Mouse (Mus musculus) lung, adult 18-20 months (tissue): ENCODE measurements around the gene Pdpk1.
"Not testable (repeated sequence)": the region's sequence is repeated elsewhere in the genome, so short reads cannot be mapped to it uniquely, and the experiment has no call there.

Experiments used
- DNase-seq, 2 experiments: peaks; one replicate each; pipeline ENCODE4 v3.0.0; 2022; ENCODE audit warnings: mixed read lengths in 2 of 2

The Pdpk1 gene

DNA sequence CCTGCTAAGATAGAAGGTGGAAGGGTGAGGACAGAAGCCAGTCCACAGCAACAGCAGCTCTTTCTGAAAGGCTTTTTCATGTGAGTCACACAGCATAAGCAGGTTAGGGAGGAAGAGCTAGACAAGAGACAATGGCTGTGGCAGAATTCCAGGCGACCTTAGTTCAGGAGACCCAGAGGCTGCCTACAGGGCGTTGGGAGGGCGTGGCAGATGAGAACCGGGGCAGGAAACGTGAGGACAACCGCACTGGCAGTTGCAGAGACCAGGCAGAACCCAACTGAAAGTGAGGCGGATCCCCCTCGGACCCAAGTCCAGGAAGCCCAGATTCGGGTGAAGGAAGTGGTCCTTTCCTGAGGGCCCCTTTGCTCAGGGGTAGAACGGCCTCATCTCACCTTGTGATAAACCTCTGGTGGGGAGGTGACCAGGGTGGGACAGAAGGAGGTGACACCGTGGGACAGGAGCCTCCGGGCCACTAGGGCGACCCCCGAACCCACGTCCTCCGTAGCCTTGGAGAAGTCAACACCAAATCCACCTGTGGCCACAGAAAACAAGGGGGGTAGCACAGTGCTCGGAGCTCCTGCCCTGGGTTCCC is 12.0 kb upstream of the Pdpk1 start:
- peak; percentile 47 to 54 for DNase-seq

DNA sequence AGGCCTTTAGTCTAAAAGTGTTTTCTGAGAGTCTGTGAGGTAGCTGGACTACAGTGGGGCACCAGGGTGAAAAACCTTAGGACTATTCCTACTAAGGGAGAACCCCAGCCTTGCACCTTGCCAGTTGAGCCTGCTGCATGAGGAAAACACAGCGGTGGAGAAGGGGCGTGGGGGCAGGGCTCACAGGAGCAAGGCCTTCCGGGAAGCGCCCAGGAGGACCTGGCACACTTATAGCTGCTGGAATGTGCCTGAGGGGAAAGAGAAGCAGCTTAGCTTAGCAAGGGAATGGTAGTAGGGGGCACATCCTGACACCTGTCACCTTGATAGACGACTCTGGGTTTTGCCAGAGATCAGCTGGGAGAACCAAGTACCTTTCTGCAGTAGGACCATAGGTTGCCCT is 10.7 kb upstream of the Pdpk1 start:
- DNase-seq = peak; percentile 46 to 53

DNA sequence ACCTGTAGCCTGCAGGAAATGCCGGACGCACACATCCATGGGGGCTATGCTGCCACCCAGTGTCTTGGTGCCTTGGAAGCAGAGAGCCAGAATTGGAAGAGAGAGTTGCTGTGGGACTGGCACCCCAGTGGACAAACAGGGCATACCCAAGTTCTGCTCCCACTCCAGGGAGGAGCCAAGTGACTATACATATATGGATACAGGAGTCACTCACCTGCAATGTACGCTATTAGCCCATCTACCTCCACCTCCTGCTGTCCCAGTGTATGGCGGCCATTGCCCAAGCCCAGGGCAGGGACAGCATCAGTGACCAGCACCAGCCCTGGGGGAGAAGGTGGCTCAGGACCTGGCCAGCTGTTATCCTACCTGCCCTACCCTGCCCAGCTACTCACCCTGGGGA is 6.8 kb upstream of the Pdpk1 start:
- no peak for DNase-seq

DNA sequence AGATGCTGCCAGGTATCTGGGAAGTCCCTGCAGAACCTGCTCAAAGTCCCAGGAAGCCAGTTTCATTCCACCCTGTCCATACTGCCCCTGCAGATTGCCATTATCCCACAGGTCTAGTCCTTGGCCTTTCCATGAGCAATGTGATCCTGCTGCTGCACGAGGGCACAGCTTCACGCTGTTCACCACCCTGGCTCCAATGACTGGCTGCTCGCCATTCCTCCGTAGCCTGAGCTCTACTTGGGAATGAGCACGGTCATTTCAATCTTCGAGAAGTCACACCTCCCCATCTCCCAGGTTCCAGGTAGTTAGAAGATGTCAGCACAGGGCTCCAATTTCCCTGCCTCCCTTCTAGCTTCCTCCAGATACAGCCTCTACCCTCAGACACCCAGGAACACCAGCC is 6.4 kb upstream of the Pdpk1 start:
- no peak for DNase-seq

DNA sequence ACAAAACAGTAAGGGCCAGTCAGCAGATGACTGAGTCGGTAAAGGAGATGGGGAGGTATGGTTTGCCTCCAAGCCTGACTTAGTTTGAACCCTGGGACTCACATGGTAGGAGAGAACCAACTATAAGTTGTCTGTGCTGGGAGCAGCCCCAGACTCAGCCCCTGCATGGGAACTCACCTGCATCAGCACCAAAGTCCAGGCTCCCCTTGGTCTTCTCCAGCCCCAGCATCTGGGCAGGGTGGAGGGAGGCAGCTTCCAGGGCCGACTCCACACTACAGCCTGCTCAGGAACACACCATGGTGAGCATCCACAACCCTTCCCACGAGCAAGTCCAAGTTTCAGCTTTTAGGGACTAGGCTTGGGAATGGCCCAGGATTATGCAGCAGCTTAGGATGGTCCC is 5.7 kb upstream of the Pdpk1 start:
- no peak for DNase-seq

DNA sequence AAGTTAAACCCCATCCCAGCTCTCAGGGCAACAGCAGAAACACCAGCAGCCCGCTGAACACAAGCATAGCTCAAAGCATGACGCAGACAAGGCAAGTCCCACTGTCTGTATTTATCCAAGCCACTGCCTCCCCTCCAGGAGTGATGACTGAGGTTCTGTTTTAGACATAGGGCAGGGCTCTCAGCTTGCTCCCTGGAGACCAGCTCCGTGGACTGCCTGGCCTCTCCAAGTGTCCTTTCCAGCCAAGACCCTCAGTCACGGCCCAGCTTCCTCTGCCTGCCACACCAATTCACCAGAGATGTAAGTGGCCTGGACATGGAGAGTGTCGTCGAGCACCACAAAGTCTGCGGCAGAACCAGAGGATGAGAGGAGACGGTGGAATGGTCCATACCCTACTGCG is 5.0 kb upstream of the Pdpk1 start:
- no peak for DNase-seq

DNA sequence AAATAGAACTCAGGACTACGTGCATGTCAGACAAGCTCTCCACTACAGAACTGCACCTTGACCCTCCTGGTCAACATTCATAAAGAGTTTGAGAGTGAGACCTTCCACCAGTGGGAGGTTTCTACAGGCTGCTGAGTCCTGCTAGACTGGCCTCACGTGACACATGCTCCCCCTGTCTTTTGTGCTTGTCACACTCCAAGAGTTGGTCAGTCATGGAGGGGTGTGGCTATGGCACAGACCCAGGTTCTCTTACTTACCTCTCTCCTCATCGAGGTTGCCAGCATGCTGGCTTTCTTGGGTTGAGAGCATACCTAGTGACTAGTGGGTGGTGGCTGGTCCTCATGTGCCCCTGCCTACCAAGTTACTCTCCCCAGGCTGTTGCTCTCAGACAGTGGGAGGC is 3.7 kb upstream of the Pdpk1 start:
- DNase-seq = peak; percentile 73 to 81

DNA sequence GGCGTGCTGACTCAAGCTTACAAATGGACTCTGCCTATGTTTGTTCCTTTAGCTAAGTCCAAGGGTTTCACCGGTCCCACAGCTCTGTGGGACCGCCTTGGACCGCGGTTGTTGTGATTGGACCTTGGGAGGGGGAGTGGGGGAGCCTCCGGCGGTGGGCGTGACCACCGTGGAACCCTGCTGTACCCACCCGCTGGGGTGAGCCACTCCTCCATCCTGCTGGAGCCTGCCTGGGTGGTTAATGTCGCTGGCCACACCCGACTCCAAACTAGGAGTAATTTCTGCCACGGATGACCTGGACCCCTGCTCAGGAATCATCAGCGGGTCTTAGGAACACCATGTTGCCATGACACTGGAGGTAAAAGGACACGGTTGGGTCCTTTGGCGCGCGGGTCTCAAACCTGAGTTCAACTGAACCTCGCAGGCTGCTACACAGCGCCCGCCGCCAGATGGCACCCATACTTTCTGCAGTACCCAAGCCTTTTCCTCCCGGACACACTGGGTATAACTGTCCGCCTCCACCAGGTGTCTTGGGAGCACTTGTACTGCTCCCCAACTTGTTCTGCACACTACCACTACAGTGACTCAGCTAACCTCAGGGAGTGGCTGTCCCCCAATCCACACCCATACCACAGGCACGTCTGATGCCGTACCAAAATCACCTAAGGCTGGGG is 1.3 kb upstream of the Pdpk1 start:
- peak; percentile 84 to 89 for DNase-seq

DNA sequence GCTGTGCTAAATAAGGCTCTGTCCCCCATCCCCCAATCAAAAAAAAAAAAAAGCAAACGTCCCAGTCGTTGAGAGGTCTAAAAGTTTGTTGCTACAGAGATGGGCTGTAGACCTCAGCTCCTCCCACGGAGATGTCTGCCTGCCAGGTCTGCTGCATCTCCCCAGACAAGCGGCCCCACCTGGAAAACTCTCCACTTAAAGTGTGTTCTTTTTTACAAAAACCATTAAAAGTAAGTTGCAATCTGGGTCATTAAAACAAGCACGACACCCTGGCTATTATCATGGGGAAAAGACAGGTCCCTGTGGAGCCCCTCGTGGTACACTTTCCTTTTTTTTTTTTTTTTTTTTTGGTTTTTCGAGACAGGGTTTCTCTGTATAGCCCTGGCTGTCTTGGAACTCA is 658 bp upstream of the Pdpk1 start:
- DNase-seq = no peak

DNA sequence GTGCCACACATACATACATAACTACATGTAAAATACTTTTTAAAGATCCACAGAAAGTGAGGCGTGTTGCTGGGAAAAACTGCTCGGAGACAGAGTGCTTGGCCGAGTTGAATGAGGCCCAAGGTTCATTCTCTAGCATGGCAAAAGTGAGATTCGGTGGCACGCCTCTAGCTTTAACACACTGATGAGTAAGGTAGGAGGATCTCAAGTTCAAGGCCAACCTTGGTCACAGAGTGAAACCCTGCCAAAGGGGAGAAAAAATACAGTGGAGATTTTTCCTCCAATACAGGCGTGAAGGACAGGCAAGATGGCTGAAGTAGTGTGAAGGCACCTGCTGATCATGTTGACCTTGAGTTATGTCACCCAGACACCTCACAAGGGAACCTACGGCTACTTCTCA is 1.3 kb downstream of the Pdpk1 start:
- DNase-seq = no peak

DNA sequence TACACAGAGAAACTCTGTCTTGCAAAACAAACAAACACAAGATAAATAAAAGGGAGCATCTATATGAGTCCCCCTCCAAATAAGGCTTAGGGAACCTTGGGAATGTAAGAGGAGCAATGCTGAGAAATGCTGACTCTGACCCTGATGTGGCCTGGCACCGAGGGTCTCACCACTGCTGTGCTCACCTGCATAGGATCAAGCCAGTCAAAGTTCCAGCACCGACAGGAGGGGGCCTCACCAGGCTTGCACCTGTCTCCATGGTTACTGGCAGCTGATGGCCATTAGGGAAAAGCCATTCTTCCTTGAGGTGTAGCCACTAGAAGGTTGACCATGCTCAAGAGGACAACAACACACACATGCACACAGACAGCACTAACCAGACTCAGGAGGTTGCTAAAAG is 7.8 kb downstream of the Pdpk1 start:
- DNase-seq = no peak

DNA sequence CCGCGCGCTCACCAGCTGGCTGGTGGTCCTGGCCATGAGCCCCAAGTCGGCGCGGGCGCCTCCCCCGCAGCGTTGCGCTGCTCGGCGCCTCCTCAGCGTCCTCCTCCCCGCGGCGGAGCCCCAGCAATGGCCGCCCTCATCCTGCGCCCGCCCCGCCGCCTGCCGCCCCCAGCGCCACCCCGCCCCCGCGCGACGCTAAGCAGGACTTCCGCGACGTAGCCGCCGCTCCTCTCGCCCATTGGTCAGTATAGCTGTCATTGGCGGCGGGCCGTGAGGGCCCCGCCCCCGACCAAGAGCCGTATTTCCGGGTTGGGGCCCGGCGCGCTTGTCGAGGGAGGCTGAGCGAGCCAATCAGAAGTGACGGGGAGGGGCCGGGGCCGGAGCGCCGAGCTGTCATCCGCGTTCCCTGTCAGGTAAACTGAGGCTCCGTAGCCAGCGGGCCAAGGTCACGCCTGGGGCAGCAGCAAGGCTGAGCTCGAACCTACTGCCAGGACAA is 9.3 kb downstream of the Pdpk1 start:
- peak; percentile 97 for DNase-seq

DNA sequence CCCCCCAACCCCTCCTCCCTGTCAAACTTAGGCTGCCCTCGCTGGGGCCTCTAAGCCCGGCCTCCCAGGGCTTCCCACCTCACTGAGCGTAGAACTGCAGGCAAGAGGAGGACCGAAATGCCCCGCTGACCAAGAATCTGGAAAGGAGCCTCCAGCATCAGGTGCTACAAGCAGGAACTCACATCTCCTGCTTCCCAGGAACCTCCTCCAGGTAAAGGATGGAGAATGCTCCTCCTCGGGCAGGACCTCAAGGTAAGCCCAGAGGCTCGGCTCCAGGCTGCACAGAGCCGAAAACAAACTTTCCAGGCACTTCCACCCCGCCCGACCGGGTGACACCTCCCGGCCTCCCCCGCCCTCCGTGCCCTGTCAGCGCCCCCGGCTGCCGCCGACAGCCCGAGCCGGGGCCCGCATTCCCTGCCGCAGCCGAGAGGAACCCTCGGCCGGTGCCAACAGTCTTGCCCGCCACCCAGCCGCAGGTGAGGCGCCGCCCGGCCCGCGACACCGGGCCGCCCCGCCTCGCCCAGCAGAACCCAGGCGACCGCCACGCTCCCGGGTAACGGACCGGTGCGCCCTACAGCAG is 9.8 kb downstream of the Pdpk1 start:
- DNase-seq = peak; percentile 38 to 39

DNA sequence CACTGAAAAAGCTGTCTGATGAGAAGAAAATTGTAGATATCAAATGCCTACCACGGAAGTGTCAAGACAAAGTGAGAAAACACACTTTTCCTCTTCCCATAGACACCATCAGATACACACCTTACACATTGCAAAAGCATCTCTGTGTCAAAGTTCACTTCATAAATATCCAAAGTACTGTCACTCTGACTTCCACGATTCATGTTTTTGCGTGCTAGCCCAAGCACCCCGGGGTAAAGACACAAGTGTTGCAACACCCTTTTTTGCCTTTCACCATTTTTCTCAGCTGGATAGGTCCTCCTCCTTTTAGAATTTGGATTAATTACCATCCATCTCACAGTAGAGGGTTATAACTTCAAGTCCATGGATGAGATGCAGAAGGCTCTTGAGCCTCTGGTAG is 10.8 kb downstream of the Pdpk1 start:
- DNase-seq = no peak

DNA sequence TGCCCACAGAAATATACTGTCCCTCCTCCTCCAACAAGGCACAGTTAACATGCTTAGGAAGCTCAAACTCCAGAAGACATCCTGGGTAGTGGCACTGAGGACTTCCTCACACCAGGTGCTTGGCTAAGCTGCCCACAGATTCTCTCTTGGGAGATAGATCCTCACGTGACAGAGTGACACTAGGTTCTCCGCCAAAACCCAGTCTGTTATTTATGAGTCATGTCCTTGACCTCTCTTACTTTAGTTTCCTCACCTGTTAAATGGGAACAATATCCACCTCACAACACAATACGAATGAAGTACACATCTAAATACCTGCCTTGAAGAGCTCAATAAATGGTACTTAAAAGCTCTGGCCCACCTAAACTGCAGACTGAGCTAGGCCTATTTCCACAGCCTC is 11.5 kb downstream of the Pdpk1 start:
- peak in 1 of 2 experiments; percentile 1 for DNase-seq

DNA sequence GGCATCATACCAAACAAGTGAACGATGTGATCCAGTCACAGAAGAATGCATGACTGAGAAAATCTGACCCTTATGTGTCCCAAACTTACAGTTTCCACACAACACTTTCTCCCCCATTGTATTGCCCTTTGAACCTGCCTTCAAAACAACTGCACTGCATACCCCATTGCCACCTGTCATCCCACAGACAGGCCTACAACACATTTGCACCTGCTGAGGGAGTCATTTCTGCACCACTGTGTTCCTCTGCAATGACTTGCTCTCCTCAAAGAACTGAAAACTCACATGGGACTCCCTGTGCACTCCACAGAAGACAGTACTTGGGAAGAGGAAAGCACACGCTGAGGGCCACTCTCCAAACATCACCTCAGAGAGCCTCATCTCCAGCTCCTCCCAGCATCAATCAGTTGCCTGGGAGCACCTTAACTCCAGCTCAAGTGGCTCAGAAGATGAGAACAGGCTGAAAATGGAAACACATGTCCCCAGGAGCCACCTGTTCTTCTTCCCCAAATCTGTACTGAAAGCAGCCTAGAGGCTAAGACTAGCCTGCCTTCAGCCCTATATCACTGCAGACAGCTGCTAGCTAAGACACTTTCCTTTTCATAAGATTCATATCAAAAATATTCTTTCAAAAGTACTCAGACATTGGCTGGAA is 13.4 kb downstream of the Pdpk1 start:
- DNase-seq = peak in 1 of 2 experiments; percentile 2

DNA sequence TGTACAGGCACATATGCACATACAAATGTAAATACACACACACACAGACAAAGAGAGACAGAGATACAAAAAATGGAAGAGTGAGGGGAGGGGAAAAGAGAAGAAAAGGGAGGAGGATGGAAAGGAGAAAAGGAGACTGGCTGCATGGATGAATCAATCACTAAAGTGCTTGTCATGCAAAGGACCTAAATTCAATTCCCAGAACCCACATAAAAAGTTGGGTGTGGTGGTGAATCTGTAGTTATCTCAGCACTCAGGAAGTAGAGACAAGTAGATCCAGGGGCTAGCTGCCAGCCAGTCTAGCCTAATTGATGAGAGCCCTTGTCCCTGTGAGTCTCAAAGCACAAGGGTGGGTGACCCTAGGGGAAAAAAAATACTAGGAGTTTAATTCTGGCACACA is 16.7 kb downstream of the Pdpk1 start:
- DNase-seq = peak in 1 of 2 experiments; percentile 3

DNA sequence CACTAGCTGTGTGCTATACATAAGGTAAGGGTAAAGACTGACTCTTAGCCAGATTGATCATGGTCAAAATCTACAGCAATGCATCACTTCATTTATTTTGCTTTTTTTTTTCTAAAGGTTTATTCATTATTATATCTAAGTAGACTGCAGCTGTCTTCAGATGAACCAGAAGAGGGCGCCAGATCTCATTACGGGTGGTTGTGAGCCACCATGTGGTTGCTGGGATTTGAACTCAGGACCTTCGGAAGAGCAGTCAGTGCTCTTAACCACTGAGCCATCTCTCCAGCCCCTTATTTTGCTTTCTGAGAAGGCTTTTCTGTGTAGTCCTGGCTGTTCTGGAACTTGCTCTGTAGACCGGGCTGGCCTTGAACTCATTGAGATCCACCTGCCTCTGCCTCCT is 17.8 kb downstream of the Pdpk1 start:
- not testable (repeated sequence) for DNase-seq

DNA sequence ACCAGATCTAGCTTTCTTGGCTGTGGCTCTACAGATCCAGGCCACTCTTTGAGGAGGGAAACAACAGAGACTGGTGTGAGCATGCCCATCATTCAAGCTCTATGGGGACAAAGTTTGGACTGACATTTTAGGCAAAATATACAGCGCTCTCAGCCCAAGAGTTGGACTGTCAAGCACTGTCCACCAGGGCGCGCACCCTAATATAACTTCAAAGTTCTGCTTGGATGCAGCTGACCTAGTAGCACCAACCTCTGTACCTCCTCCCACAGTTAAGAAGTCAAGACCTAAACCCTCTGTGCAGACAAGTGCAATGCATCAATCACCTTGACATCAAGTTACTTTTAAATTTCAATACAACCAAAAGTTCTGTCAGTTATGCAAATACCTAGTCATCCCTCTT is 19.2 kb downstream of the Pdpk1 start:
- no peak for DNase-seq

DNA sequence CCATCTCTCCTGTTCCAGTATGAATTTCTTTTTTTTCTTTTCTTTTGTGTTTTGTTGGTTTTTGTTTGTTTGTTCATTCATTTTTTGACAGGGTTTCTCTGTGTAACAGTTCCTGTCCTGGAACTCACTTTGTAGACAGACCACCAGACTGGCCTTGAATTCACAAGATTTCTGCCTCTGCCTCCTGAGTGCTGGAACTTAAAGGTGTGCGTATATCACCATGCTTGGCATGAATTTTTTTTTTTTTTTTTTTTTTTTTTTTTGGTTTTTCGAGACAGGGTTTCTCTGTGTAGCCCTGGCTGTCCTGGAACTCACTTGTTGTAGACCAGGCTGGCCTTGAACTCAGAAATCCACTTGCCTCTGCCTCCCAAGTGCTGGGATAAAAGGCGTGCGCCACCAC is 21.5 kb downstream of the Pdpk1 start:
- DNase-seq = not testable (repeated sequence)

DNA sequence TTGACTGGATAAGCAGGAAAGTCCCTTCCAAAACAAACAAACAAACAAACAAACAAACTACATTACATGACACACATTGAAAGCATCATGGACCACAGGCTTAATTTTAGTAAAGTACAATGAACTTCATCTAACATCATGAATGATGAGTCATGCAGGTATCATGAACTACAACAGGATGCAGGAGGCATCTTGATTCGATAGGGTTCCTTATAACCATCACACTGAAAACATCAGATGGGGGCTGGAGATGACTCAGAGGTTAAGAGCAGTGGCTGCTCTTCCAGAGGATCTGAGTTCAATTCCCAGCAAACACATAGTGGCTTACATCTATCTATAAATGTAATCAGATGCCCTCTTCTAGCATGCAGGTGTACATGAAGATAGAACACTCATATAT is 23.1 kb downstream of the Pdpk1 start:
- DNase-seq = no peak

DNA sequence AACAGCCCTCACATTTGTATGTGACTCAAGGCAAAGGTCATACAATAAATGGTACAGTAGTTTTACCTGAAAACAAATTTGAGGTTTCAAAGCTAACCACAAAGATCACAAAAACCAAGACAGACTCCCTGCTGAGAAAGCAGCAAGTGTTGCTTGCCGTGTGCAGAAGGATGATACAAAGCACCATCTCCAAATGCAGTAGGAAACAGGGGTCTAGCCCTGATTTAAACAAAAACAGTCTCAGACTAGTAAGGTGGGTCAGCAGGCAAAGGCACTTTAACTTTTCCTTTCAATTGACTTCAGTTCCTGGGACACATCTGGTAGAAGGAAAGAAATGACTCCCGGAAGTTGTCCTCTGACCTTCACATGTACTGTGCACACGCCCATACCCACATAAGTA is 23.9 kb downstream of the Pdpk1 start:
- no peak for DNase-seq

DNA sequence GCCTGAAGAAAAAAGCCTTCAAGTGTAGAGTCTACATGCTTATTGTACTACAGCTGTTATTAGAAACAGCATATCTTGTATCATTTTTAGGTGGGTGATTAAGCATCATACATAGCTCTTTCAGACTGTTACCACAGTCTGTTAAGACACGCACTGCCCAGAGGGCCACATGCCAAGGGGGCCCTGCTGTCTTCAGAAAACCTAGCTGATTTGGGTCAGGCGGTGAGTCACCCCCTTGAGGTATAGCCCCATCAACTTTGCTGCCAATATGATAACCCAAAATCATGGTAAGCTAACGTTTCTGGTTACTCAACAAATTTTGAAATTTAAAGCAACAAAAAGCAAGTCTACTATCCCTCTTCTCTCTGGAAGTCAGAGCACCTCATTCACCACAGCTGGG is 31.3 kb downstream of the Pdpk1 start:
- DNase-seq = no peak

DNA sequence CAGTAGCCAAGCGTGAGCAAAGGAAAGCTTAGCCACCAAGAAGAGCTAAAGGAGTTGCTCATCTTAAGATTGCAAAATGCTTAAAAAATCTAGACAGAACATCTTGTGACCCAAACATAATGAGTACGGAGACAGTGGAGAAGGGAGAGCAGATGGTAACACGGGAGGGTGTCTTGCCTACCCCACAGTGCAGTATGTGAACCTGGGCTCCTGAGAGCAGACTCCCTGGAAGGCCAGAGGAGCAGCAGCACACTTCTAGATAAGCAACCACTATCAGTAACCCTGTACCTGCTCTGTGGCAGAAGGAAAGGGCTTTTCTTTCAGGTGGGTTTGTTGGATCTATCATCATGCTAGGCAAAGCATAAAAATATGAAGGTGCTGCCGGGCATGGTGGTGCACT is 37.7 kb downstream of the Pdpk1 start:
- DNase-seq = no peak
